Mouse (Mus musculus) forebrain, embryonic 12.5 days (tissue): ENCODE data around the gene Rufy1. TPM values are rescaled to one million over a fixed set of nuclear protein-coding genes. Genes with fewer than 3 reads are reported as not detected.
"Not testable (repeated sequence)": the region's sequence is repeated elsewhere in the genome, so short reads cannot be mapped to it uniquely, and the experiment has no call there.

Experiments
- ATAC-seq: fragments of 200-750 bp; cut with Nextera tagmentation; 2 replicates; pipeline ENCODE4 v1.8.0; 2017; ENCODE audit warnings: moderate TSS enrichment; ENCODE audit not compliant: low FRiP score
- H3K27ac ChIP-seq: fragments of 300-500 bp; sonication (generic); 2 replicates; pipeline ENCODE4 v1.5.1; 2016; ENCODE audit warnings: mild to moderate bottlenecking
- H3K27me3 ChIP-seq: fragments of 300-500 bp; sonication (generic); 2 replicates; pipeline ENCODE4 v1.6.1; 2016; ENCODE audit warnings: mild to moderate bottlenecking
- H3K36me3 ChIP-seq: fragments of 300-500 bp; sonication (generic); replicated peaks from 2 replicates; pipeline ENCODE4 v1.6.1; 2016; ENCODE audit warnings: mild to moderate bottlenecking
- H3K4me1 ChIP-seq: fragments of 300-500 bp; sonication (generic); 2 replicates; pipeline ENCODE4 v1.6.1; 2016
- H3K4me2 ChIP-seq: fragments of 300-500 bp; sonication (generic); 2 replicates; pipeline ENCODE4 v1.6.1; 2016; ENCODE audit warnings: mild to moderate bottlenecking, moderate library complexity
- H3K4me3 ChIP-seq: fragments of 300-500 bp; sonication (generic); replicated peaks from 2 replicates; pipeline ENCODE4 v1.5.1; 2016; ENCODE audit warnings: mild to moderate bottlenecking
- H3K9ac ChIP-seq: fragments of 300-500 bp; sonication (generic); 2 replicates; pipeline ENCODE4 v1.6.1; 2016; ENCODE audit warnings: mild to moderate bottlenecking
- H3K9me3 ChIP-seq: fragments of 300-500 bp; sonication (generic); 2 replicates; pipeline ENCODE4 v1.6.1; 2016
- WGBS: fragments of 180-500 bp; shearing (Covaris S2); methylation state at CpG from one replicate; pipeline ENCODE4 v1.1.7; 2016; 5-methylcytosine and 5-hydroxymethylcytosine counted together
- polyA plus RNA-seq: library from polyadenylated mRNA; unstranded; fragments of >200 nt; fragmentation: Nextera tagmentation; extraction: Ambion mirVana; gene quantifications from 2 replicates; pipeline ENCODE4 v1.2.1, GENCODE M21; 2016

Rufy1 gene
- polyA plus RNA-seq, 1 experiment from 2014 or later, result 31.5 TPM

DNA sequence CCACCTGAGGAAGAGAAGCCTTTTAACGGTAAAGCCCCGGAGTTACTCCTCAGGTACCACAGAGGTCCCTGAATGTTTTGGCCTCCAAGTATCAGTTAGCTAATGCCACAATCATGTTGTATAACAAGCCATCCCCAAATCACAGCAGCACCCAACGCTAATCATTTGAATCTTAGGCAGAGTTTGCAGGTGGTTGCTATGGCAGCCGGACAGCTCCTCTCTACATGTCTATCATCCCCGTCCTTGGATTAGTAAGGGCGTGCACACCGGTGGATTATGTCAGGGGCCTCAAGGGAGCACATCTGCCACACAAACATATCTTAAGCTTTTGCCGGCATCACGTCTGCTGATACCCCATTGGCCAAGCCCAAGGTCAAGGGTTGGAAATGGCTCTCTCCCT is 19.3 kb upstream of the Rufy1 start:
- H3K4me2 ChIP-seq, result no peak overlapping the region
- H3K4me3 ChIP-seq, result no peak overlapping the region
- H3K36me3 ChIP-seq, result no peaks in the 10 kb centered on the region
- WGBS, result 81% methylated on average over 9 of the region's 9 CpGs
- H3K27me3 ChIP-seq, result no peaks in the 10 kb centered on the region
- H3K9me3 ChIP-seq, result no peaks in the 10 kb centered on the region
- no peak overlapping the region for H3K27ac ChIP-seq
- H3K4me1 ChIP-seq, result no peaks in the 10 kb centered on the region
- H3K9ac ChIP-seq, result no peak overlapping the region
- no peak for ATAC-seq

DNA sequence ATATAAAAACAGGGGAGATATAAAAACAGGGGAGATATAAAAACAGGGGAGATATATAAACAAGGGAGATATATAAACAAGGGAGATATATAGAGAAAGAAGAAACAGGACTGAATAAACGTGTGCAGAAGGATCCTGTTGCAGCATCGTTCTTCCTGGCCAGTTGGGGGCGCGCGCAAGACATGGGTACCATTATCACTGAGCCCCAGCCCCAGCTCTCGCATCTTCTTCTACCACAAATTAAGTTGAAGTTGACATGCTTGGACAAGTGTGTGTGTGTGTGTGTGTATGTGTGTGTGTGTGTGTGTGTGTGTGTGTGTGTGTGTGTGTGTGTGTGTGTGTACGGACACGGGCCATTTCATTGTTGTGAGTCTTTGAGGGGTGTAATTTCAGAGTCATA is 17.2 kb upstream of the Rufy1 start:
- H3K36me3 ChIP-seq, H3K9ac ChIP-seq, H3K4me3 ChIP-seq, H3K27me3 ChIP-seq, H3K4me1 ChIP-seq, ATAC-seq, H3K9me3 ChIP-seq, H3K4me2 ChIP-seq, H3K27ac ChIP-seq: not testable (repeated sequence)
- WGBS, result 39% methylated on average over 8 of the region's 8 CpGs

DNA sequence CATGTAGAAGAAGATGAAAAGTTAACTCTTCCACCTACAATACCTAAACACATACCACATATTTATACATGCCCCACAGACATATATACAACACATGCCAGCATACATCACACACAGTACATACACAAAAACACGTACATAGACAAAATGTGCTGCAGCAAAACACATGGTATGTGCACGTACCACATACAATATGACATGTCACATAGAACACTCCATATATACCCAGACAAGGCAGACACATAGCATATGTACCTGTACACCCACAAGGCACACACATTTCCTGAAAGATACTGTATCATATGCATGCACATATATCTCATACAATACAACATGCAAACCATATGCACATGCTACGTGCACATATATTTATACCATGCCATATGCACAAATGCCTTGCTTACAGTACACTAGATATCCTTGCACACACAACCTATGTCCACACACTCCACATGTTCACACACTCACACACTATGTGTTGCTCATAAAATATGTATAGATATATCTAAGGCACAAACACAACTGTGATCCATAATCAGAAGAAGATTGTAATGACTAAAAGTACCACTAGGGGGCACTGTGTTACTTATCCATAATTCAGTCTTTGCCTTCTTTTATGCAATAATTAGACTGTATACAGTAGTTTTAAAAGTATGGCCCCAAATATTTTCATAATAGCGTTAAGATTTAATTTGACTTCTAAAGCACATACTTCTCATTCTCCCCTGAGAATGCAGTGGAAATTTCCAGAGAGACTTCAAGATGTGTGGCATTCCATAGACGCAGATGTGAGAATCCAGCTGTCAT is 12.5 kb upstream of the Rufy1 start:
- H3K4me3 ChIP-seq, result no peak overlapping the region
- no peaks in the 10 kb centered on the region for H3K9me3 ChIP-seq
- 75% methylated on average over 5 of the region's 5 CpGs for WGBS
- H3K4me1 ChIP-seq, result no peaks in the 10 kb centered on the region
- ATAC-seq, result no peak
- no peak overlapping the region for H3K9ac ChIP-seq
- no peaks in the 10 kb centered on the region for H3K27me3 ChIP-seq
- H3K4me2 ChIP-seq, result no peak overlapping the region
- H3K36me3 ChIP-seq, result no peaks in the 10 kb centered on the region
- H3K27ac ChIP-seq, result no peak overlapping the region

DNA sequence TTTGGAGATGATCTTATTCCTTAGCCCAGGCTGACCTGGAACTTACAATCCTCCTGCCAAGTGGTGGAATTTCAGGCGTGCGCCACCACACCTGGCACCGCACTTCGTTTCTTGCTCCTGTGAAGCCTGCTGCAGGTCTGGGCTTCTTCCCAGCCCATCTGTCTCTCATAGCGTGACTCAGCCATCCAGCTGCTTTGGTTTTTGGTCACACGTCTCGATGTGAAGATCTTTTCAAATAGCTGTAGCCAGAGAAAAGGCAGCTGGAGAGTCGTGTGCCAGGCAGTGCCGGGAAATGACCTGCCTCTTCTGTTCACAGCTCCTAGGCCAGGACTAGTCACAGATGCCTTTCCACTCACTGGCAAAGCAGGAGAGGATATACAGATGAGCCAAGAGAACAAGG is 10.7 kb upstream of the Rufy1 start:
- Histone ChIP-seq H3K9ac (no peak overlapping the region), H3K4me1 (no peaks in the 10 kb centered on the region), H3K27ac (no peak overlapping the region), H3K4me2 (no peak overlapping the region), H3K27me3 (no peaks in the 10 kb centered on the region), H3K36me3 (no peaks in the 10 kb centered on the region), H3K9me3 (no peaks in the 10 kb centered on the region), H3K4me3 (no peak overlapping the region)
- ATAC-seq, result no peak
- 75% methylated on average over 9 of the region's 9 CpGs for WGBS

DNA sequence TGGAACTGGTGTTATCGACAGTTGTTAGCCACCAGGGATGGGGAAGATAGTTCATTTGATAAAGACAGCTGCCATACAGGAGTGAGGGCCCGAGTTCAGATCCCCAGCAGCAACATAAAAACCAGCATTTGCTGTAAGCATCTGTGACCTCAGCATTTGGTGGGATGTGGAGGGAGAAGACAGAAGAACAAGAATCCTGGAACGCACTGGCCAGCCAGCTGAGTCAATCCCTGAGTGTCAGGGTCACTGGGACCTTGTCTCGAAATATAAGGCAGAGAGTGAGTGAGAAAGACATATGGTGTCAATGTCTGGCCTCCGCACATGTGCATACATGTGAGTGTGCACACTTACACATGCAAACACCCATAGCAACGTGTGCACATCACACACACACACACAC is 9.8 kb upstream of the Rufy1 start:
- 86% methylated on average over 6 of the region's 6 CpGs for WGBS
- 0 out of 2 replicates have a peak, but pooled peaks cover 7% of the 10 kb centered on the region for H3K27me3 ChIP-seq
- no peaks in the 10 kb centered on the region for H3K9me3 ChIP-seq
- no peak overlapping the region for H3K9ac ChIP-seq
- H3K36me3 ChIP-seq, result no peaks in the 10 kb centered on the region
- H3K4me1 ChIP-seq, result no peaks in the 10 kb centered on the region
- H3K4me2 ChIP-seq, result no peak overlapping the region
- ATAC-seq, result no peak
- H3K27ac ChIP-seq, result no peak overlapping the region
- H3K4me3 ChIP-seq, result no peak overlapping the region

DNA sequence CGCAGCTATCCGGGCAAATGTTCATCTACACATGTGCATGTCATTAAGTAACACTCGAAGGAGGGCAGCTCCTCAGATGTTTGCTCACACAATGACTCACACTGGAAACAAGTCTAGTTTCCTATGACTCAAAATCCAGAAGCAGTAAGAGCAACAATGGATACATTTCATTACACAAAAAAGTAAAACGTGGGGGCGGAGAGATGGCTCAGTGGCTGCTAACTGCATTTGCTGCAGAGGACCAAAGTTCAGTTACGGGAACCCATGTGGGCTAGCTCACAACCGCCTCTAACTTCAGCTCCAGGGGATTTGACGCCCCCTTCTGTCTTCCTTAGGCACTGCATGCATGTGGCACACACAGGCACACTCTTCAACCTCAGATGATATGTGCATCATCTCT is 8.9 kb upstream of the Rufy1 start:
- 64% methylated on average over 8 of the region's 8 CpGs for WGBS
- H3K27me3 ChIP-seq, result 0 out of 2 replicates have a peak, but pooled peaks cover 7% of the 10 kb centered on the region

DNA sequence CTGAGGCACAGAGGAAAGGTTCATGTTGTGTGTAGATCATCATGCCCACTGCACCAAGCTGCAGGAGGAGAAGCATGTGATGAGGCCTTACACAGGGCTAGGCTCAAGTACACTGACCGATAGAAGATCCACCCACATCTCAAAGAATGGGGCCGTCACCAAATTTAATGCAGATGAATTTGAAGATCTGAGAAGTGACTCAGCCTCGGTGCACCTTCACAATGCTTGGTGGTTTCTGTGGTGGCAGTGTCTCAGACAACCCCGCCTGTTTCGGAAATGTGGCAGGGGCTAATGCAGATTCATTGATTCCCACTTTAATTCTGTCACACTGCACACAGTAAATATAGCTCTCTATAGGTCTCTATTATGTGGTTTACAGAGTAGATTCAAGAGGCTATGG is 2.0 kb upstream of the Rufy1 start:
- Histone ChIP-seq H3K4me1 (peaks cover 7% of the 10 kb centered on the region; the same call in 1 of the 2 replicates), H3K27me3 (0 out of 2 replicates have a peak, but pooled peaks cover 7% of the 10 kb centered on the region), H3K27ac (no peak overlapping the region), H3K36me3 (no peaks in the 10 kb centered on the region), H3K9me3 (no peaks in the 10 kb centered on the region), H3K9ac (no peak overlapping the region), H3K4me2 (no peak overlapping the region), H3K4me3 (no peak overlapping the region)
- WGBS, result 95% methylated on average over 5 of the region's 5 CpGs
- ATAC-seq, result no peak

More for the DNA sequence above, 8.9 kb upstream of the Rufy1 start:
- Histone ChIP-seq H3K9me3 (no peaks in the 10 kb centered on the region), H3K27ac (no peak overlapping the region), H3K9ac (no peak overlapping the region), H3K4me1 (no peaks in the 10 kb centered on the region), H3K36me3 (no peaks in the 10 kb centered on the region), H3K4me3 (no peak overlapping the region), H3K4me2 (no peak overlapping the region)
- ATAC-seq, result no peak

DNA sequence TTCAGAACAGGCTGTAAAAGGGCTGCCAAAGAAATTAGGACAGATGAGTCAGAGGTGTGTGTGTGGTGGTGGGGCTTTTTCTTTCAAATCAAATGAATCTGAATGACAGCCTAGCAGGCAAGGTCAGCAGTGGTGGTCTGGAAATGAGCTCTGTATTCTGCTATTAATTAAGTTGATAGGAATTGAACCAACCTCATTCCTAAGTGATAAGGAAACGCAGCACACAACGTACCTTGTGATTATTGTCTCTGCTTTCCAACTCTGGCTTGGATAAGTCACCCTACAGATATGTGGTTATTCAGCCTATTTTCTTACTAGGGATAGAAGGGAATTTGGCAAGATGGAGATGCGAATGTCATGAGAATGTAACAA is 1.1 kb upstream of the Rufy1 start:
- 92% methylated on average over 3 of the region's 3 CpGs for WGBS
- ATAC-seq, result no peak
- H3K9ac ChIP-seq, result no peak overlapping the region
- H3K9me3 ChIP-seq, result no peaks in the 10 kb centered on the region
- H3K4me1 ChIP-seq, result peaks cover 7% of the 10 kb centered on the region; the same call in 1 of the 2 replicates
- H3K36me3 ChIP-seq, result no peaks in the 10 kb centered on the region
- no peak overlapping the region for H3K4me2 ChIP-seq
- 0 out of 2 replicates have a peak, but pooled peaks cover 7% of the 10 kb centered on the region for H3K27me3 ChIP-seq
- H3K4me3 ChIP-seq, result no peak overlapping the region
- H3K27ac ChIP-seq, result no peak overlapping the region

DNA sequence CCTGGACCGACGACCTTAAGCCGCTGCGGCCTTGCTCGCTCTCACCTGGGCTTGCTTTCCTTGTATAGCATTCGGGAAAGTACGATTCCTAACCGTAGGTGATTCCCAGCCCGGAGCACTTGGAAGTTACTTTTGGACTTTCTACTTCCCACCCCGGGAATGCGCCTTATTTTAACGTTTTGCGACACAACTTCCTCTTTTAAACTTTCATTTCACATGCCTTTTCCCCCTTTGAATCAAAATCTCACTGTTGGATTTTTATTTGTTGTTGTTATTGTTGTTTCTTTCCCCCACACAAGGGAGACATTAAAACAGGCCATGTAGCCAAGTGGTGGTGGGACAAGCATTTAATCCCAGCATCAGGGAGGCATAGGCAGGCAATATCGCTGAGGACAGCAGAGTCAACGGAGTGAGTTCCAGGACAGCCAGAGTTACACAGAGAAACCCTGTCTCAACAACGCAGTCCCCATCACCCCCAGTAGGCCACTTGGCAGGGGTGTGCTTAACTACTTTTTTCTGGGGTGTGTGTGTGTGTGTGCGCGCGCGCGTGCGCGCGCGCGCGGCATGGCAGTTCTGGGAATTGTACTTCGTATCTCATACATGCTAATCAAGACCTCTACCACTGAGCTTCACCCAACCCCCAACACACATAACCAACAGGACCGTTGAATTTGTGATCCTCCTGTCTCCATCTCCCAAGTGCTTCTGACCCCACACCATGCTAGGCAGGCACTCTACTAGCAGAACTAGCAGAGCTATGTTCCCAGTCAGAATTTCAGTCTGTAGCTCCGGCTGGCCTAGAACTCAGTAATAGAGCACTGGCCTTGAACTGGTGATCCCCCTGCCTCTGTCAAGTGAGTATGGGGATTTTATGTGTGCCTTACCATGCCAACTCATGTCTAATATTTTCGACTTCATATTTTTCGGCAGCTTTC is 476 bp upstream of the Rufy1 start:
- 30% methylated on average over 32 of the region's 32 CpGs for WGBS
- Histone ChIP-seq H3K27ac (peak overlapping the region; percentile 93), H3K9ac (peak overlapping the region; percentile 85), H3K4me3 (peak overlapping the region; percentile 73), H3K27me3 (0 out of 2 replicates have a peak, but pooled peaks cover 5% of the 10 kb centered on the region), H3K36me3 (no peaks in the 10 kb centered on the region), H3K9me3 (no peaks in the 10 kb centered on the region), H3K4me2 (peak overlapping the region; percentile 57), H3K4me1 (peaks cover 7% of the 10 kb centered on the region; the same call in 1 of the 2 replicates)
- peak; percentile 42 for ATAC-seq

DNA sequence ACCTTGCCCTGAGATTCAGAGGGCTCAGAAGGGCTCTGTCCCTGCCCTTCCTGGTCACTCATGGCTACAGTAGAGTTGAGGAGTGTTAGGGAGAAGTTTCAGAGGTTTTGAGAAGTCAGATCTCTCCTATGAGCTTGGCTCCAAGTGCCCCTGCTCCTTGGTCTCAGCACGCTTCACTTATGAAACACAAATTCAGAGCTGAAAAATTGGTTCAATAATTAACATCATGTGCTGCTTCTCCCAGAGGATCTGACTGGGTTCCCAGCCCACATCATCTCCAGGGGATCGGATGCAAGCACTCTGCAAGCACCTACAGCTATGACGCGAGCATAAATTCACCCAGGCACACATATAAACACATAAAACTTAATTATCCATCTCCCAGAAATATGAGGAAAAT is 4.9 kb downstream of the Rufy1 start:
- Histone ChIP-seq H3K27ac (no peak overlapping the region), H3K4me1 (peaks cover 6% of the 10 kb centered on the region), H3K4me3 (no peak overlapping the region), H3K9me3 (no peaks in the 10 kb centered on the region), H3K36me3 (no peaks in the 10 kb centered on the region), H3K9ac (no peak overlapping the region), H3K4me2 (no peak overlapping the region), H3K27me3 (no peaks in the 10 kb centered on the region)
- WGBS, result 90% methylated on average over 4 of the region's 4 CpGs
- ATAC-seq, result no peak

DNA sequence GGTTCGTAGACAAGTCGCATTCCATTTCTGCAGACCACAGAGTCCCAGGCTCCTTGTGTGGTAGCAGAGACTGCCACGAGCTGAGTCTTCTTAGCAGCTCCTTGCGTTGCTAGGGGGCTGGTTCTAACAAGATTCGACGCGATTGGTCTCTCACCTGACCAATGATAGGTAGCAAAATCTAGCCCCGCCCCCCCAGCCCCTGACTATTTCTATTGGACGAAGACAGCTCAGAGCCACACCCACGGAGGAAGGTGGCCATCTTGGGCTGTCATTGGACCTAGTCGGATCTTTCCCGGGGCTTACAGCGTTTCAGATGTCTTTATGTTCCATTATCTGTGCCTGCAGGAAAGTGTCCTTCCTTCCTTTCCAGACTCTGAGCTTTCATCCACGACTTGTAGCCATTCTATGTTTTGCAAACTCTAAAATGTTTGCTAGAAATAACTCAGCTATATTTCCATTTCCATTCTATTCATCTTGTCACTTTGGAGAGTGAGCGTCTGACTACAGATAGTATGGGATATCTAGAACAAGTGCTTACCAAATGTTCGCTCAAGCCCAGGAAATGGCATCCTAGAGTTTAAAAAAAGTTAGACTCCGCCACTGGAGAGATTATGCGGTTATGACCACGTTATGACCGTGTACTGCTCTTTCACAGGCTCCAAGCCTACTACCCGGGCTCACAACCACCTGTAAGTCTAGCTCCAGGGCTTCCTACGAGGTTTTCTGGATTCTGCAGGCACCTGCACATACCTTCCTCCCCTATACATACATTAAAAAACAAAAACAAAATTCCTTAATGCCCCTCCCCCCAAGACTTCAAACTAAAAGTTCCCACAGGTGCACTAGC is 8.8 kb downstream of the Rufy1 start:
- H3K9ac ChIP-seq, result no peak overlapping the region; the same call in 1 of the 2 replicates
- H3K4me1 ChIP-seq, result peaks cover 6% of the 10 kb centered on the region
- peak overlapping the region; percentile 70; the same call in 1 of the 2 replicates for H3K27ac ChIP-seq
- H3K36me3 ChIP-seq, result peaks cover 20% of the 10 kb centered on the region
- H3K27me3 ChIP-seq, result no peaks in the 10 kb centered on the region
- H3K4me3 ChIP-seq, result peak overlapping the region; percentile 39
- ATAC-seq, result peak; percentile 98
- peak overlapping the region; percentile 63 for H3K4me2 ChIP-seq
- no peaks in the 10 kb centered on the region for H3K9me3 ChIP-seq
- 24% methylated on average over 22 of the region's 22 CpGs for WGBS
